Mouse (Mus musculus) testis, adult 2 months (tissue): ENCODE data around the gene Fam8a1. TPM values are rescaled to one million over a fixed set of nuclear protein-coding genes. Genes with fewer than 3 reads are reported as not detected.

Experiments
- H3K27ac ChIP-seq: fragments of 200-500 bp; 2 replicates; pipeline ENCODE4 v1.5.1; 2012; ENCODE audit warnings: low read depth, low read length; ENCODE audit not compliant: control insufficient read depth, insufficient read depth
- H3K27me3 ChIP-seq: fragments of 200-500 bp; 2 replicates; pipeline ENCODE4 v1.6.1; 2012; ENCODE audit warnings: mild to moderate bottlenecking, low read length, moderate library complexity; ENCODE audit not compliant: control insufficient read depth, insufficient read depth
- H3K36me3 ChIP-seq: fragments of 200-500 bp; 2 replicates; pipeline ENCODE4 v1.6.1; 2012; ENCODE audit warnings: mild to moderate bottlenecking, low read length; ENCODE audit not compliant: control insufficient read depth, insufficient read depth
- H3K4me1 ChIP-seq: fragments of 200-500 bp; 2 replicates; pipeline ENCODE4 v1.6.1; 2012; ENCODE audit warnings: low read length; ENCODE audit not compliant: control insufficient read depth, insufficient read depth
- H3K4me3 ChIP-seq: fragments of 200-500 bp; 2 replicates; pipeline ENCODE4 v1.5.1; 2012; ENCODE audit warnings: low read depth, mild to moderate bottlenecking, low read length, moderate library complexity, mixed read lengths; ENCODE audit not compliant: control insufficient read depth
- CTCF ChIP-seq: fragments of 200-500 bp; IDR thresholded peaks from 2 replicates; pipeline ENCODE4 v1.5.1; 2012; ENCODE audit warnings: low read depth, mild to moderate bottlenecking, inconsistent platforms, low read length, moderate library complexity; ENCODE audit not compliant: control insufficient read depth, insufficient read depth, insufficient replicate concordance
- POLR2A ChIP-seq: fragments of 200-500 bp; IDR thresholded peaks from 2 replicates; pipeline ENCODE4 v1.6.1; 2012; ENCODE audit warnings: low read depth, mild to moderate bottlenecking, inconsistent platforms, low read length, moderate library complexity; ENCODE audit not compliant: control insufficient read depth
- polyA plus RNA-seq: library from polyadenylated mRNA; depleted of rRNA; stranded (reverse); fragments of >200 nt; gene quantifications from 2 replicates; pipeline ENCODE4 v1.2.3, GENCODE M21; 2012

Gene Fam8a1
- polyA plus RNA-seq, 1 experiment = 29.9 TPM

- Histone ChIP-seq H3K4me3 (no peak overlapping the region), H3K27me3 (no peaks in the 10 kb centered on the region), H3K27ac (no peak overlapping the region), H3K36me3 (no peaks in the 10 kb centered on the region; the same call in 1 of the 2 replicates), H3K4me1 (no peaks in the 10 kb centered on the region)
- TF ChIP-seq POLR2A (no peak), CTCF (no peak)
Observed at GRCm38 (mm10) chr13:46699372-46699771, 30.1 kb downstream of the Fam8a1 start.

GRCm38 (mm10) chr13:46701486-46701885 lies 32.2 kb downstream of the Fam8a1 start:
- no peak overlapping the region for H3K4me3 ChIP-seq
- H3K4me1 ChIP-seq = no peaks in the 10 kb centered on the region
- no peak overlapping the region for H3K27ac ChIP-seq
- TF ChIP-seq CTCF (no peak), POLR2A (no peak)
- no peaks in the 10 kb centered on the region for H3K27me3 ChIP-seq
- H3K36me3 ChIP-seq = no peaks in the 10 kb centered on the region; the same call in 1 of the 2 replicates

GRCm38 (mm10) chr13:46703138-46703537 lies 33.8 kb downstream of the Fam8a1 start:
- Histone ChIP-seq H3K27me3 (no peaks in the 10 kb centered on the region), H3K36me3 (no peaks in the 10 kb centered on the region), H3K27ac (no peak overlapping the region), H3K4me3 (no peak overlapping the region), H3K4me1 (no peaks in the 10 kb centered on the region)
- TF ChIP-seq POLR2A (no peak), CTCF (no peak)

DNA sequence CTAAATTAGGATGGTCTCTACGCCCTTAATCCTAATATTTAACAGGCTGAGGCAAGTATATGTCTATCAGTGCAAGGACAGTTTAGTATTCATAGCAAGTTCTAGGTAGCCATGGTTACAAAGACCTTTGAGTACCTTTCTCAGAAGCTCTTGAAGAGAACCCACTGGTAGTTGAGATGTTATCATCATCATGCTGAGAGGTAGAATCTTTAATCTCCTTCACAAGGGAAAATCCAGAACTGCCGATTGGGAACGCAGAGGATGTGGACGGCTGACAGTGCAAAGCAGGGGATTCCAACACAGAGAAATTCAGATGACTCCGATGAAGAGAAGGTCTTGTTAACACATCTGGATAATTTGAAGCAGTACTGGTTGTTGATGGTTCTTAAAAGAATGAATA lies 44.2 kb downstream of the Fam8a1 start:
- no peaks in the 10 kb centered on the region for H3K27me3 ChIP-seq
- H3K36me3 ChIP-seq = 0 out of 2 replicates have a peak, but pooled peaks cover 2% of the 10 kb centered on the region
- no peak overlapping the region for H3K4me3 ChIP-seq
- no peaks in the 10 kb centered on the region for H3K4me1 ChIP-seq
- TF ChIP-seq POLR2A = no peak
- no peak for TF ChIP-seq CTCF
- no peak overlapping the region for H3K27ac ChIP-seq

DNA sequence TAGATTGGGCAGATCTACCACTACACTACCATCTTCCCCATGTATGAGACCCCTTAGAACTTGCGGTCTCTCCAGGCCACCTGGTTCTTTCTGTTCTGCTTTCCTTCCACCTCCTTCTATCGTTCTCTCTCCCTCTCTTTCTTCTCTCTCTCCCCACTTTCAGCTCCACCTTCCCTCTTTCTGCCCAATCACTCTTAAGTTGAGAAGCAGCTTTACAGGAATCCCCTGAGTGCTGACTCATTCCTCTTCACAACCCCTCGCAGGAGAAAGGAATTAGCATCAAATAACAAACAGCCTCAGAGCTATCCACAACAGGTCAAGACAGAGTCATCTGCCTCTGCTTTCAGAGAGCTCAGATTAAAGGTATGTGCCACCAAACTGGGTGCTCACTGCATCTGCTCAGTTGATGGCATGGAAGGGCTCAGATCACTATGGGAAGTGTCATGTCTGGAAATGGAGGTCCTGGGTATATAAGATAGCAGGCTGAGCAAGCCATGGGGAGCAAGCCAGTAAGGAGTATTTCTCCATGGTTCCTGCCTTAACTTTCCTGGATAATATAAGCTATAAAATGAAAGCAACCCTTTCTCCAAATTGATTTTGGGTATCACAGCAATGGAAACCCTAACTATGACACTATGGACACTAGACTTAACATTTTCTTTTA lies 46.8 kb downstream of the Fam8a1 start:
- H3K27ac ChIP-seq = no peak overlapping the region
- 0 out of 2 replicates have a peak, but pooled peaks cover 2% of the 10 kb centered on the region for H3K36me3 ChIP-seq
- H3K27me3 ChIP-seq = no peaks in the 10 kb centered on the region
- no peak overlapping the region for H3K4me3 ChIP-seq
- no peaks in the 10 kb centered on the region for H3K4me1 ChIP-seq
- TF ChIP-seq POLR2A = no peak
- no peak for TF ChIP-seq CTCF

DNA sequence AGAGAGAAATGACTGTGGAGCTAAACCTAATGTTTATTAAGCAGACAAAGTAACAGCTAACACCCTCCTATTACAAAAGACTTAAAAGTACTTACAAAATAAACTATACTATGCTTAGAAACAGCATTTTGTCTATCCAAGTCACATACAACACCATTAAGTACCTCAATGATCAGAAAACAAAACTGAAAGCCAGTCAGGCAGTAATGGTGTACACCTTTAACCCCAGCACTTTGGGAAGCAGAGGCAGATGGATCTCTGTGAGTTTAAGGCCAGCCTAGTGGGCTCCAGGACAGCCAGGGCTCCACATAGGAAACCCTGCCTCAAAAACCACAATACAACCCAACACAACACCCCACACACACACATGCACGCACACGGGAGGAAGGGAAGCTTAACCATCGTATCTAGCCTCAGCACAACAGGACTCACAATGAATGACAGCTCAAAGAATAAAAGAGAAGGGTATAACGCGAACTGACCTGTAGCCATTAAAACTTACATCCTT lies 49.6 kb downstream of the Fam8a1 start:
- Histone ChIP-seq H3K4me3 (no peak overlapping the region), H3K27ac (no peak overlapping the region), H3K4me1 (no peaks in the 10 kb centered on the region), H3K36me3 (0 out of 2 replicates have a peak, but pooled peaks cover 2% of the 10 kb centered on the region), H3K27me3 (no peaks in the 10 kb centered on the region)
- TF ChIP-seq POLR2A = no peak
- TF ChIP-seq CTCF = no peak

DNA sequence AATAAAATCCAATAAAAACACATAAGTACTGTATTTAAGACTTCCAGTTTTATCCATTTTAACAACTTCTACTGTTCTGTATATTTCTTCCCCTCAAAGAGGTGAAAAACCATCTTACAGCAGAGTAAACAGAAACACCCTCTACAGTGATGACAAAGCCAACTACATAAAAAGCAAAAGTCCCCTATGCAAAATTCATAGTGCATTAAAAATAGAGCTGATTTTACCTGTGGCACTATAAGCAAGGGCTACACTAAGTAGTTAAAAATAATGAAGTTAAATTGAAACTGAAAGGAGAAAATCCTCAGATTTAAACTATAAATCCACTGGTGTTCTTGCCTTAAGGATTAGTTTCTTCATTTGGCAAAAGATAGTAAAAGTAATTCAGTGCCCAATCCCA lies 51.7 kb downstream of the Fam8a1 start:
- no peaks in the 10 kb centered on the region for H3K4me1 ChIP-seq
- no peaks in the 10 kb centered on the region for H3K27me3 ChIP-seq
- H3K4me3 ChIP-seq = no peak overlapping the region
- 0 out of 2 replicates have a peak, but pooled peaks cover 2% of the 10 kb centered on the region for H3K36me3 ChIP-seq
- H3K27ac ChIP-seq = no peak overlapping the region
- TF ChIP-seq CTCF (no peak), POLR2A (no peak)
